Mouse (Mus musculus): ENCODE measurements around the gene Sord. TPM values are rescaled to one million over a fixed set of nuclear protein-coding genes. Genes with fewer than 3 reads are reported as not detected.

Gene Sord
- polyA plus RNA-seq (2012; rRNA removed) = 8.9 and 11.9 TPM in 2 replicates

GRCm38 (mm10) chr2:122234611-122235288 is at the start of gene Sord:
Sord (plus strand) TSS chr2:122234749.

GRCm38 (mm10) chr2:122186106-122186505 is 48.4 kb upstream of the Sord start, which contains the start of the genes Patl2 and Terb2:
Patl2 (minus strand) TSS chr2:122186189.
Terb2 (plus strand) TSS chr2:122186272.

GRCm38 (mm10) chr2:122298096-122298499 is 63.5 kb downstream of the Sord start, which contains the start of gene Duox2:
Duox2 (minus strand) TSS chr2:122298449.

GRCm38 (mm10) chr2:122298596-122299490 is 64.3 kb downstream of the Sord start, which contains the start of gene Duoxa2:
Duoxa2 (plus strand) TSS chr2:122298900.

DNA sequence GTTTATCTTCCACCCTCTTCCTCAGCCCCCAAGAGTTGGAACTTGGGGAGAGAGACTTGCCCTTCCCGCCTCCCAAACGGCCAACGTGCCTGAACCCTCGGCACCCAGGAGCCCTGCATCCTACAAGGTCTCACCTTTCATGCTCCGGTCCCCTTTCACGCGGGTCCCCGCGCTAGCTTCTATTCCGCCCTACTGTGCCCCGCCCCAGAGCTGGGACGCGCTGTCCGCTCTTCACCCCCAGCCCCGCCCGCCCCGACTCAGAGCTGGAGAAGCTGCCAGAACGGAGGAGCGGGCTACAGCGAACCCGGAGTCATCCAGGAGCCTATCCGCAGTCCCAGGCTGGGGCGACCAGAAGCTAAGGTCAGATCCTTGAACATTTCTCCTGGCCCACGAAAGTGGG is 79.0 kb downstream of the Sord start, which contains the start of gene Duoxa1:
Duoxa1 (minus strand) TSS at position 195 of the 400 bp plus-strand sequence.

Other genes with a start within 250 kb of the Sord start
- gene Eif3j1, start 206.2 kb upstream of the Sord start, polyA plus RNA-seq (2012; rRNA removed) = 5.6 and 7.1 TPM in 2 replicates
- 9.5 and 11.8 TPM in 2 replicates for gene Spg11, start 116.4 kb upstream of the Sord start, polyA plus RNA-seq (2012; rRNA removed)
- 290 and 301 TPM in 2 replicates for gene B2m, start 87.1 kb upstream of the Sord start, polyA plus RNA-seq (2012; rRNA removed)
- gene Trim69, start 74.0 kb upstream of the Sord start, polyA plus RNA-seq (2012; rRNA removed) = not detected in 2 replicates
- 1.7 and 2.3 TPM in 2 replicates for gene Patl2, start 48.6 kb upstream of the Sord start, polyA plus RNA-seq (2012; rRNA removed)
- not detected in 2 replicates for gene Terb2, start 48.5 kb upstream of the Sord start, polyA plus RNA-seq (2012; rRNA removed)
- gene Duox2, start 63.7 kb downstream of the Sord start, polyA plus RNA-seq (2012; rRNA removed) = 1.3 and 1.8 TPM in 2 replicates
- gene Duoxa2, start 64.2 kb downstream of the Sord start, polyA plus RNA-seq (2012; rRNA removed) = 2.7 and 3.2 TPM in 2 replicates
- gene Duoxa1, start 79.0 kb downstream of the Sord start, polyA plus RNA-seq (2012; rRNA removed) = 0.73 and 1.3 TPM in 2 replicates
- gene Duox1, start 80.9 kb downstream of the Sord start, polyA plus RNA-seq (2012; rRNA removed) = 0.18 and 0.28 TPM in 2 replicates
- 20.1 and 24.0 TPM in 2 replicates for gene Shf, start 134.4 kb downstream of the Sord start, polyA plus RNA-seq (2012; rRNA removed)
- 0.69 and 1.0 TPM in 2 replicates for gene Slc28a2, start 191.7 kb downstream of the Sord start, polyA plus RNA-seq (2012; rRNA removed)